Comparison of ENCODE assay signal across 26 mouse cellular contexts in the genomic region with DNA sequence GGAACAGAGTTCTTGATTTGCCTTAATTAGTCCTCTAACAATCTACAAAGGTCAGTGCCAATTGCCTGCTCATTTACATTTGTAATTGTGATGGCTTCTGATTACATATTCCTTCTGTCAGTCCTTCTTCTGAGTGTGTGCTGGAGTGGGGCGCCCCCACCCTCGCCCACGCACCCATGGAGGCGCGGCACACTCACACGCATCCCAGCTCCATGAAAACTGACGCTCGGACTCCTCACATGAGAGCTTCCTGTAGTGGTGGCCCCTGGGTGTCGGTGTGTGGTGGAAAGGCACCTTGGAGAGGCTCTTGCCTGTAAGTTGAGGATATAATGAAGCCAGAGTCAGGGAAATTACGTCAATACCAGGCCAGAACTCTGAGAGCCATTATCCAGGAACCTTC.
A peak's percentile ranks its signal among the peaks of the same experiment; 100 is the strongest.
DNase-seq lines count a peak whose midpoint lies in the region; ATAC-seq lines count a peak whose summit lies in the region.
"Had no signal": no experiment of that assay in that cellular context is flagged by ENCODE, and none has a peak within 500 bp of the region (broad histone marks: within the 10 kb centered on the region; RNA-seq: fewer than 3 reads in every experiment).

No protein-coding gene starts in this region.

- no peak overlapping the region for H3K4me3 ChIP-seq in forebrain, embryonic 15.5 days
- H3K4me3 ChIP-seq in forebrain, embryonic 12.5 days (replicated peaks), result no peak overlapping the region
- H3K4me3 ChIP-seq in midbrain, embryonic 10.5 days, result no peak overlapping the region
- H3K4me3 ChIP-seq in midbrain, embryonic 13.5 days (replicated peaks), result no peak overlapping the region
- H3K4me3 ChIP-seq in forebrain, embryonic 16.5 days (replicated peaks; ENCODE audit: low read length), result no peak overlapping the region
- no peak overlapping the region for H3K4me3 ChIP-seq in midbrain, embryonic 16.5 days (ENCODE audit: low read depth, low read length)
- H3K4me3 ChIP-seq: embryonic facial prominence, embryonic 15.5 days; layer of hippocampus, adult 2 months; liver, embryonic 12.5 days had no signal

- peak; percentile 60 for ATAC-seq in forebrain, embryonic 15.5 days (replicated peaks)
- no peak for ATAC-seq in forebrain, embryonic 12.5 days (ENCODE audit: low FRiP score)
- no peak for ATAC-seq in midbrain, embryonic 13.5 days
- ATAC-seq in forebrain, embryonic 16.5 days, result peak; percentile 57
- no peak for ATAC-seq in midbrain, embryonic 16.5 days
- ATAC-seq: CD4-positive, CD25-positive, alpha-beta regulatory T cell, adult 4 months; liver, embryonic 12.5 days; liver, postnatal 0 days had no signal

- no peak for DNase-seq in midbrain, embryonic 10.5 days (ENCODE audit: low spot score)
- DNase-seq in kidney, adult 9 months, result no peak
- DNase-seq: adrenal gland, postnatal 25 days; cerebellum, adult 11-12 months; cerebellum, adult 9-11 months; embryo, embryonic 11 days; gastrocnemius, postnatal 25 days; heart, adult 11 months; heart, postnatal 4 days; kidney, adult 18-20 months; kidney, postnatal 36 days; liver, postnatal 0 days; lung, postnatal 36 days; right cerebral cortex, postnatal 25 days; spleen, adult 18-20 months; thymus, postnatal 14 days had no signal

- no peak overlapping the region for H3K4me2 ChIP-seq in forebrain, embryonic 15.5 days (replicated peaks)
- H3K4me2 ChIP-seq in forebrain, embryonic 12.5 days, result no peak overlapping the region
- H3K4me2 ChIP-seq in midbrain, embryonic 13.5 days (replicated peaks), result no peak overlapping the region
- H3K4me2 ChIP-seq in forebrain, embryonic 16.5 days (ENCODE audit: low read length), result no peak overlapping the region
- no peak overlapping the region for H3K4me2 ChIP-seq in midbrain, embryonic 16.5 days (ENCODE audit: low read length)
- H3K4me2 ChIP-seq: embryonic facial prominence, embryonic 15.5 days; heart, embryonic 11.5 days; liver, embryonic 12.5 days had no signal

- 67% methylated on average over 10 of the region's 10 CpGs for WGBS in forebrain, embryonic 15.5 days
- 72% methylated on average over 10 of the region's 10 CpGs for WGBS in forebrain, embryonic 12.5 days
- WGBS in midbrain, embryonic 10.5 days, result 97% methylated on average over 10 of the region's 10 CpGs
- 88% methylated on average over 10 of the region's 10 CpGs for WGBS in midbrain, embryonic 13.5 days
- WGBS in forebrain, embryonic 16.5 days, result 49% methylated on average over 10 of the region's 10 CpGs
- 84% methylated on average over 10 of the region's 10 CpGs for WGBS in midbrain, embryonic 16.5 days

- H3K9ac ChIP-seq in forebrain, embryonic 15.5 days (replicated peaks), result no peak overlapping the region
- H3K9ac ChIP-seq in forebrain, embryonic 12.5 days, result no peak overlapping the region
- no peak overlapping the region for H3K9ac ChIP-seq in midbrain, embryonic 13.5 days (replicated peaks)
- no peak overlapping the region for H3K9ac ChIP-seq in forebrain, embryonic 16.5 days (replicated peaks; ENCODE audit: low read depth, low read length)
- H3K9ac ChIP-seq in midbrain, embryonic 16.5 days (ENCODE audit: low read depth, low read length), result no peak overlapping the region
- H3K9ac ChIP-seq: embryonic facial prominence, embryonic 15.5 days; liver, embryonic 12.5 days; liver, postnatal 0 days had no signal

- peaks cover 18% of the 10 kb centered on the region for H3K4me1 ChIP-seq in forebrain, embryonic 15.5 days
- peaks cover 43% of the 10 kb centered on the region for H3K4me1 ChIP-seq in forebrain, embryonic 12.5 days
- peaks cover 61% of the 10 kb centered on the region for H3K4me1 ChIP-seq in midbrain, embryonic 10.5 days
- H3K4me1 ChIP-seq in midbrain, embryonic 13.5 days (replicated peaks), result peaks cover 49% of the 10 kb centered on the region
- peaks cover 16% of the 10 kb centered on the region for H3K4me1 ChIP-seq in forebrain, embryonic 16.5 days (replicated peaks; ENCODE audit: control insufficient read depth, insufficient read depth, low read length)
- H3K4me1 ChIP-seq in midbrain, embryonic 16.5 days (ENCODE audit: control insufficient read depth, insufficient read depth, low read length), result peaks cover 16% of the 10 kb centered on the region; the same call in 1 of the 2 replicates

- H3K27ac ChIP-seq in forebrain, embryonic 15.5 days (replicated peaks), result no peak overlapping the region
- no peak overlapping the region for H3K27ac ChIP-seq in forebrain, embryonic 12.5 days
- 0 out of 2 replicates have a peak overlapping the region, but pooled peaks have one; percentile 13 for H3K27ac ChIP-seq in midbrain, embryonic 10.5 days (replicated peaks)
- H3K27ac ChIP-seq in midbrain, embryonic 13.5 days, result no peak overlapping the region
- H3K27ac ChIP-seq in forebrain, embryonic 16.5 days (ENCODE audit: low read length), result no peak overlapping the region
- H3K27ac ChIP-seq in midbrain, embryonic 16.5 days (ENCODE audit: low read length), result peak overlapping the region; percentile 50
- H3K27ac ChIP-seq: layer of hippocampus, adult 2 months; liver, embryonic 12.5 days had no signal

- H3K27me3 ChIP-seq in forebrain, embryonic 15.5 days, result no peaks in the 10 kb centered on the region
- H3K27me3 ChIP-seq in forebrain, embryonic 12.5 days, result no peaks in the 10 kb centered on the region
- H3K27me3 ChIP-seq in midbrain, embryonic 10.5 days (ENCODE audit: low read depth, poor library complexity, severe bottlenecking), result no peaks in the 10 kb centered on the region
- no peaks in the 10 kb centered on the region for H3K27me3 ChIP-seq in midbrain, embryonic 13.5 days
- H3K27me3 ChIP-seq in forebrain, embryonic 16.5 days (replicated peaks; ENCODE audit: control insufficient read depth, insufficient read depth, low read length), result no peaks in the 10 kb centered on the region
- H3K27me3 ChIP-seq in midbrain, embryonic 16.5 days (ENCODE audit: control insufficient read depth, insufficient read depth, low read depth, low read length), result no peaks in the 10 kb centered on the region
- H3K27me3 ChIP-seq: embryonic facial prominence, embryonic 15.5 days; liver, embryonic 12.5 days had no signal

- H3K9me3 ChIP-seq in forebrain, embryonic 15.5 days, result no peaks in the 10 kb centered on the region
- no peaks in the 10 kb centered on the region for H3K9me3 ChIP-seq in forebrain, embryonic 12.5 days
- no peaks in the 10 kb centered on the region for H3K9me3 ChIP-seq in midbrain, embryonic 10.5 days (replicated peaks)
- no peaks in the 10 kb centered on the region for H3K9me3 ChIP-seq in midbrain, embryonic 13.5 days
- no peaks in the 10 kb centered on the region for H3K9me3 ChIP-seq in forebrain, embryonic 16.5 days (ENCODE audit: control insufficient read depth, low read length)
- no peaks in the 10 kb centered on the region for H3K9me3 ChIP-seq in midbrain, embryonic 16.5 days (replicated peaks; ENCODE audit: control insufficient read depth, low read length, poor library complexity, severe bottlenecking)
- H3K9me3 ChIP-seq: embryonic facial prominence, embryonic 15.5 days; liver, embryonic 12.5 days had no signal

- no peaks in the 10 kb centered on the region for H3K36me3 ChIP-seq in forebrain, embryonic 15.5 days
- peaks cover 5% of the 10 kb centered on the region for H3K36me3 ChIP-seq in forebrain, embryonic 12.5 days (replicated peaks)
- H3K36me3 ChIP-seq in midbrain, embryonic 10.5 days, result peaks cover 50% of the 10 kb centered on the region
- peaks cover 19% of the 10 kb centered on the region for H3K36me3 ChIP-seq in midbrain, embryonic 13.5 days
- H3K36me3 ChIP-seq in forebrain, embryonic 16.5 days (ENCODE audit: control insufficient read depth, insufficient read depth), result no peaks in the 10 kb centered on the region
- H3K36me3 ChIP-seq in midbrain, embryonic 16.5 days (ENCODE audit: control insufficient read depth, insufficient read depth, low read length), result no peaks in the 10 kb centered on the region
- H3K36me3 ChIP-seq: liver, embryonic 12.5 days had no signal

Comparison
In these comparisons a context has a peak if more than half of its experiments do, and no peak if none do; other contexts are left out.
1. ATAC-seq: peak in forebrain, embryonic 15.5 days (single experiment) and forebrain, embryonic 16.5 days (single experiment); none in forebrain, embryonic 12.5 days (single experiment), midbrain, embryonic 13.5 days (single experiment) and midbrain, embryonic 16.5 days (single experiment).
2. H3K27ac ChIP-seq: peak in midbrain, embryonic 10.5 days (single experiment) and midbrain, embryonic 16.5 days (single experiment); none in forebrain, embryonic 15.5 days (single experiment), forebrain, embryonic 12.5 days (single experiment), midbrain, embryonic 13.5 days (single experiment) and forebrain, embryonic 16.5 days (single experiment).